Mouse (Mus musculus) limb, embryonic 13.5 days (tissue): ENCODE results near the gene Runx2. TPM values are rescaled to one million over a fixed set of nuclear protein-coding genes. Genes with fewer than 3 reads are reported as not detected.
A peak's percentile ranks its signal among the peaks of the same experiment; 100 is the strongest.

ENCODE experiments used
- ATAC-seq: fragments of 200-750 bp; cut with Nextera tagmentation; 2 replicates; pipeline ENCODE4 v1.8.0; 2017; ENCODE audit warnings: low read depth, moderate number of reproducible peaks, moderate TSS enrichment; ENCODE audit not compliant: low FRiP score
- H3K27ac ChIP-seq: fragments of 300-500 bp; sonication (generic); 2 replicates; pipeline ENCODE4 v1.5.1; 2015; ENCODE audit warnings: inconsistent platforms, mild to moderate bottlenecking, moderate library complexity
- H3K27me3 ChIP-seq: fragments of 300-500 bp; sonication (generic); 2 replicates; pipeline ENCODE4 v1.6.1; 2015; ENCODE audit warnings: mild to moderate bottlenecking, inconsistent platforms
- H3K36me3 ChIP-seq: fragments of 300-500 bp; sonication (generic); 2 replicates; pipeline ENCODE4 v1.6.1; 2015; ENCODE audit warnings: inconsistent platforms, mild to moderate bottlenecking, moderate library complexity
- H3K4me1 ChIP-seq: fragments of 300-500 bp; sonication (generic); 2 replicates; pipeline ENCODE4 v1.6.1; 2015; ENCODE audit warnings: inconsistent platforms
- H3K4me2 ChIP-seq: fragments of 300-500 bp; sonication (generic); replicated peaks from 2 replicates; pipeline ENCODE4 v1.6.1; 2015; ENCODE audit warnings: inconsistent platforms, mild to moderate bottlenecking, moderate library complexity
- H3K4me3 ChIP-seq: fragments of 300-500 bp; sonication (generic); 2 replicates; pipeline ENCODE4 v1.5.1; 2015; ENCODE audit warnings: moderate library complexity, mild to moderate bottlenecking, inconsistent platforms
- H3K9ac ChIP-seq: fragments of 300-500 bp; sonication (generic); 2 replicates; pipeline ENCODE4 v1.6.1; 2015; ENCODE audit warnings: mild to moderate bottlenecking, inconsistent platforms
- H3K9me3 ChIP-seq: fragments of 300-500 bp; sonication (generic); 2 replicates; pipeline ENCODE4 v1.6.1; 2016; ENCODE audit warnings: inconsistent platforms
- WGBS: fragments of 180-500 bp; shearing (Covaris S2); methylation state at CpG from one replicate; pipeline ENCODE4 v1.1.7; 2015; 5-methylcytosine and 5-hydroxymethylcytosine counted together
- polyA plus RNA-seq: library from polyadenylated mRNA; unstranded; fragments of >200 nt; fragmentation: Nextera tagmentation; extraction: Ambion mirVana; gene quantifications from 2 replicates; pipeline ENCODE4 v1.2.1, GENCODE M21; 2015

Runx2 gene
- polyA plus RNA-seq, 1 experiment from 2014 or later: 15.1 TPM

DNA sequence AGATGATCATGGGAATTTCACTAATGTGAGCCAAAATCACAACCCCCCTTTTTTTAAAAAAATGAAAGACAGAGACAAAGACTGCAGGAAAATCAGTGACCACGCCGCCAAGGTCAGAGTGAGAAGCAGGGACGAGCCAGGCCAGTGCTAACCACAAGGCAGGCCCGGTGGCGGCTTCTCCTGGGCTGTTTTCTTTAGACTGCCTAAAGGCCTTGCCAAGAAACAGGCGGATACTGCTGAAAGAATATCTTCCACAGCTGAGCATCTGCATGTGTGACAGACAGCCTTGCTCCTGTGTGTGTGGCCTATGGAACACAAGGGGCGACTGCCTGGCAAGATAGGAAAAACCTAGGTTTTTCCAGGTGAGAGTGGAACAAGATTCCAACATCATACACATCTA, 136.8 kb downstream of the Runx2 start:
- H3K4me3 ChIP-seq: no peak overlapping the region
- no peaks in the 10 kb centered on the region; the same call in 1 of the 2 replicates for H3K36me3 ChIP-seq
- no peak overlapping the region for H3K9ac ChIP-seq
- no peaks in the 10 kb centered on the region for H3K27me3 ChIP-seq
- H3K27ac ChIP-seq: no peak overlapping the region
- peaks cover 7% of the 10 kb centered on the region for H3K9me3 ChIP-seq
- 68% methylated on average over 7 of the region's 7 CpGs for WGBS
- no peak for ATAC-seq
- no peak overlapping the region for H3K4me2 ChIP-seq
- H3K4me1 ChIP-seq: 0 out of 2 replicates have a peak, but pooled peaks cover 4% of the 10 kb centered on the region

GRCm38 (mm10) chr17:44672806-44673205, 141.8 kb downstream of the Runx2 start:
- WGBS: 71% methylated on average over 7 of the region's 7 CpGs
- Histone ChIP-seq H3K27ac (no peak overlapping the region), H3K36me3 (no peaks in the 10 kb centered on the region), H3K27me3 (0 out of 2 replicates have a peak, but pooled peaks cover 4% of the 10 kb centered on the region), H3K9me3 (no peaks in the 10 kb centered on the region), H3K4me2 (no peak overlapping the region), H3K9ac (no peak overlapping the region), H3K4me3 (no peak overlapping the region), H3K4me1 (peaks cover 9% of the 10 kb centered on the region)
- ATAC-seq: no peak

DNA sequence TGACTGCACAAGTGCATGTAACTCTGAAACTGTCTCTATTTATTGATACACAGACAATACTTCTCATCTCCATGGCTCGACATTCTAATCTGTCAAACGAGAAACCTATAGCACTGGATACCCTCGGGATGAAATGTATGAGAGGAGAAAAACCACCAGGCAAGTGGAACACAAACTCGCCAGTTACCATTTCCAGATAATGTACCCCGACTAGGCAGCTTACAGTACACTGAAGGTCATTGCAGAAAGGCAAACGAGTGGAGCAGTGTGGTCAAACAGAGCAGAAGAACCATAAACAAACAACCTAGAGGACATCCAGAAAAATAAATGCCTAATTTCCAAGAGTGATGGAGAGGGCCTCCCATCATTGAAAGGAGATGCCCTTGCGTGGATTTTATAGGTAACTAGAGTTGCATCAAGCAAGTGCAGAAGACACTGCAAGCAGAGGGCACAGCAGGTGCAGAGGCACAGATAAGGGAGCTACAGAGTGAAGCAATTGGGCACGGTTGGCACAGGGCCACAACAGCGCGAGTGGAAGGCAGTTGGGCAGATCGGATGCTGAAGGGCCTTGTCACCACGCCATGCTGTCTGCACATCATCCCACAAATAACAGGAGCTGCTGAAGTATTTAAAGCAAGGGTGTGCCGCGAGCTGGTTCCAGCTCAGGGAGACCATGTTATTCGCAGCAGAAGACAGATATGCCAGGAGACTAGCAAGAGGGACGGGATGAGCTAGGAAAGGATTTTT, 142.5 kb downstream of the Runx2 start:
- H3K27me3 ChIP-seq: 0 out of 2 replicates have a peak, but pooled peaks cover 4% of the 10 kb centered on the region
- no peak overlapping the region for H3K4me2 ChIP-seq
- no peak overlapping the region for H3K9ac ChIP-seq
- H3K36me3 ChIP-seq: no peaks in the 10 kb centered on the region; the same call in 1 of the 2 replicates
- no peaks in the 10 kb centered on the region for H3K9me3 ChIP-seq
- H3K4me3 ChIP-seq: no peak overlapping the region
- ATAC-seq: no peak
- peaks cover 8% of the 10 kb centered on the region for H3K4me1 ChIP-seq
- 87% methylated on average over 16 of the region's 16 CpGs for WGBS
- H3K27ac ChIP-seq: no peak overlapping the region

DNA sequence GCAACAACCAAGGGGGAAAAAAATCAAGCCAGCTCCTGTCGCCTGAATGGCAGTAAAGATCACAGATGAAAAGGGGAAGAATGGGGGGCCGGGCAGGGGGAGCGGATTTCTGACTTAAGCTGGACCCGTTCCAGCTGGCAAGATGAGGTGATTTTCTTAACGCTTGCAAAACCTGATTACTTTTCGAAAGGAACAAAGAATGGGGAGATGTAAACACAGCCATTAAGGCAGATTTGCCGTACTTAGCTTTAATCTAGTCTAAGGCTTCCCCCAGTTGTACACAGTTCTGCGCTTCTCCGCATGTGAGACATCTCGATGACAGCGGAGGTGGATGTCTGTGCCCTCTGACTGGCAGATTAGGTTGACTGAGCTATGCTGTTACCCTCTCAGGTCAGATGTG, 144.6 kb downstream of the Runx2 start:
- H3K9ac ChIP-seq: no peak overlapping the region
- 35% methylated on average over 11 of the region's 11 CpGs for WGBS
- no peaks in the 10 kb centered on the region; the same call in 1 of the 2 replicates for H3K36me3 ChIP-seq
- peaks cover 8% of the 10 kb centered on the region for H3K4me1 ChIP-seq
- peak overlapping the region; percentile 19; the same call in 1 of the 2 replicates for H3K4me2 ChIP-seq
- no peak overlapping the region for H3K4me3 ChIP-seq
- no peak for ATAC-seq
- H3K27me3 ChIP-seq: 0 out of 2 replicates have a peak, but pooled peaks cover 4% of the 10 kb centered on the region
- H3K27ac ChIP-seq: no peak overlapping the region
- no peaks in the 10 kb centered on the region for H3K9me3 ChIP-seq

GRCm38 (mm10) chr17:44667346-44667745, 147.3 kb downstream of the Runx2 start:
- Histone ChIP-seq H3K27ac (no peak overlapping the region), H3K27me3 (0 out of 2 replicates have a peak, but pooled peaks cover 3% of the 10 kb centered on the region), H3K4me1 (peaks cover 8% of the 10 kb centered on the region), H3K4me3 (no peak overlapping the region), H3K4me2 (no peak overlapping the region), H3K9ac (no peak overlapping the region), H3K36me3 (no peaks in the 10 kb centered on the region; the same call in 1 of the 2 replicates), H3K9me3 (no peaks in the 10 kb centered on the region)
- WGBS: 86% methylated on average over 5 of the region's 5 CpGs
- ATAC-seq: no peak

DNA sequence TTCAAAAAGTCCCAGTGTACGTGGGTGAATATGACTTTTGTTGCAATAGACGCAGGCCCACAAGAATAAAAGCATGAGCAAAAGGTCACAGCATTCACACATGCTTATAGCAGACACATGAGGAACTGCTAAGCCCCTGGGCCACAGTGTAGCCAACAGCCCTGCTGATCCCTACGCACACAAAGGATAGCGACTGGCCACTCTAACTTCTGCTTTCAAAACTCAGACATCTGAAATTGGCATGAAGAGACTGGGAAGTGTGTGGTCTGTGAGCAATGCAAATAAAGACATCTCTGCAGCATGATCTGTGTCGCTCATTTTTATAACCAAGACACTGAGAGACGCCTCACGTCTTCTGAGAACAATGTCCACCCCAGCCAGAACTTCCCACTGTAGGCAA, 150.7 kb downstream of the Runx2 start:
- H3K9me3 ChIP-seq: no peaks in the 10 kb centered on the region
- H3K4me2 ChIP-seq: no peak overlapping the region
- no peaks in the 10 kb centered on the region; the same call in 1 of the 2 replicates for H3K36me3 ChIP-seq
- WGBS: 83% methylated on average over 7 of the region's 7 CpGs
- ATAC-seq: no peak
- no peak overlapping the region for H3K4me3 ChIP-seq
- H3K27ac ChIP-seq: no peak overlapping the region
- H3K27me3 ChIP-seq: no peaks in the 10 kb centered on the region
- peaks cover 7% of the 10 kb centered on the region for H3K4me1 ChIP-seq
- H3K9ac ChIP-seq: no peak overlapping the region

GRCm38 (mm10) chr17:44663208-44663607, 151.4 kb downstream of the Runx2 start:
- 70% methylated on average over 1 of the region's 1 CpGs for WGBS
- no peaks in the 10 kb centered on the region for H3K9me3 ChIP-seq
- ATAC-seq: no peak
- no peak overlapping the region for H3K27ac ChIP-seq
- no peak overlapping the region for H3K9ac ChIP-seq
- no peak overlapping the region for H3K4me2 ChIP-seq
- H3K27me3 ChIP-seq: no peaks in the 10 kb centered on the region
- H3K4me3 ChIP-seq: no peak overlapping the region
- no peaks in the 10 kb centered on the region; the same call in 1 of the 2 replicates for H3K36me3 ChIP-seq
- peaks cover 7% of the 10 kb centered on the region for H3K4me1 ChIP-seq

- Histone ChIP-seq H3K36me3 (no peaks in the 10 kb centered on the region; the same call in 1 of the 2 replicates), H3K9me3 (no peaks in the 10 kb centered on the region), H3K9ac (no peak overlapping the region), H3K4me3 (no peak overlapping the region), H3K27ac (no peak overlapping the region), H3K4me2 (no peak overlapping the region), H3K27me3 (no peaks in the 10 kb centered on the region), H3K4me1 (peaks cover 7% of the 10 kb centered on the region)
- WGBS: 85% methylated on average over 6 of the region's 6 CpGs
- no peak for ATAC-seq
Observed at GRCm38 (mm10) chr17:44662080-44662706, 152.4 kb downstream of the Runx2 start.

- Histone ChIP-seq H3K9ac (no peak overlapping the region), H3K9me3 (no peaks in the 10 kb centered on the region), H3K27me3 (no peaks in the 10 kb centered on the region), H3K4me2 (no peak overlapping the region), H3K4me1 (peaks cover 7% of the 10 kb centered on the region), H3K4me3 (no peak overlapping the region), H3K36me3 (no peaks in the 10 kb centered on the region), H3K27ac (no peak overlapping the region)
- 77% methylated on average over 7 of the region's 7 CpGs for WGBS
- no peak for ATAC-seq
Observed at GRCm38 (mm10) chr17:44660121-44660806, 154.3 kb downstream of the Runx2 start.

DNA sequence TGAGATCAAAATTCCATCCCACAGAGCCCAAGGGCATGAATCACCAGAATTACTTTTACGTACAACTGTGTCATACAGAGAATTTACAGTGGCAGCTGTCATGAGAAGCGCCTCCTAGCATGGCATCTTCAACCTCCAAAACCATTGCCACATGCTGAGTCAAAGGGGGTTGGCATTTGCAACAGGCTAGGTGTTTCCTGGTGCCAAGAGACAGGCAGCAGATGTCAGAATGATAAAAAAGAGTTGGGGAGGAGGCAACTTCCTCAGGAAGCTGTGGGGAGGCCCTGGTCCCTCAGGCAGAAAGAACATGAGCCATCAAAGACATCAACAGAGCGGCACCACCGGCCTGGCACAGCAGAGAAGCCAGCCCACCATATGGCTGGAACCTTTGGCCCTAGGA, 160.1 kb downstream of the Runx2 start:
- Histone ChIP-seq H3K27me3 (no peaks in the 10 kb centered on the region), H3K4me2 (no peak overlapping the region), H3K36me3 (no peaks in the 10 kb centered on the region), H3K9ac (no peak overlapping the region), H3K4me1 (no peaks in the 10 kb centered on the region), H3K27ac (no peak overlapping the region), H3K9me3 (no peaks in the 10 kb centered on the region), H3K4me3 (no peak overlapping the region)
- 85% methylated on average over 4 of the region's 4 CpGs for WGBS
- no peak for ATAC-seq

GRCm38 (mm10) chr17:44653081-44653480, 161.5 kb downstream of the Runx2 start:
- Histone ChIP-seq H3K27ac (no peak overlapping the region), H3K36me3 (no peaks in the 10 kb centered on the region), H3K4me1 (no peaks in the 10 kb centered on the region), H3K4me3 (no peak overlapping the region), H3K9me3 (no peaks in the 10 kb centered on the region), H3K27me3 (no peaks in the 10 kb centered on the region; the same call in 1 of the 2 replicates), H3K9ac (no peak overlapping the region), H3K4me2 (no peak overlapping the region)
- WGBS: 87% methylated on average over 3 of the region's 3 CpGs
- no peak for ATAC-seq

- WGBS: 88% methylated on average over 7 of the region's 7 CpGs
- Histone ChIP-seq H3K9ac (no peak overlapping the region), H3K4me2 (no peak overlapping the region), H3K27ac (no peak overlapping the region), H3K36me3 (no peaks in the 10 kb centered on the region), H3K27me3 (no peaks in the 10 kb centered on the region; the same call in 1 of the 2 replicates), H3K4me3 (no peak overlapping the region), H3K9me3 (no peaks in the 10 kb centered on the region), H3K4me1 (no peaks in the 10 kb centered on the region)
- no peak for ATAC-seq
Observed at GRCm38 (mm10) chr17:44652054-44652453, 162.5 kb downstream of the Runx2 start.
